Mouse (Mus musculus) cerebellum, adult 11-12 months (tissue): ENCODE results near the gene Olfr1246.
"Not testable (repeated sequence)": the region's sequence is repeated elsewhere in the genome, so short reads cannot be mapped to it uniquely, and the experiment has no call there.

Experiments used
- DNase-seq: peaks from one replicate; pipeline ENCODE4 v3.0.0; 2022

Olfr1246 gene

GRCm38 (mm10) chr2:89593057-89593456 lies at the start of gene Olfr1246:
Gene Olfr1246 (minus strand): TSS chr2:89593157.
- DNase-seq = no peak

GRCm38 (mm10) chr2:89634883-89635282 lies 41.9 kb upstream of the Olfr1246 start, which contains the start of gene Olfr1249:
Gene Olfr1249 (minus strand): TSS chr2:89634983.
- no peak for DNase-seq

GRCm38 (mm10) chr2:89618145-89618544 lies 25.2 kb upstream of the Olfr1246 start, which contains the start of gene Olfr1248:
Gene Olfr1248 (minus strand): TSS chr2:89618245.
- DNase-seq = not testable (repeated sequence)

GRCm38 (mm10) chr2:89614030-89614429 lies 21.1 kb upstream of the Olfr1246 start, which contains the start of gene Olfr1247:
Gene Olfr1247 (minus strand): TSS chr2:89614130.
- no peak for DNase-seq

- no peak for DNase-seq
These were observed 14.6 kb downstream of the Olfr1246 start, which contains the start of gene Olfr1245 for GRCm38 (mm10) chr2:89578347-89578746. Gene Olfr1245 (minus strand): TSS chr2:89578447.

- not testable (repeated sequence) for DNase-seq
These were observed 30.3 kb downstream of the Olfr1246 start for GRCm38 (mm10) chr2:89562706-89563105.

GRCm38 (mm10) chr2:89544516-89544915 lies 48.4 kb downstream of the Olfr1246 start:
- no peak for DNase-seq

- no peak for DNase-seq
These were observed 53.0 kb downstream of the Olfr1246 start for GRCm38 (mm10) chr2:89539923-89540322.
